ENCODE assay signal across 23 mouse cellular contexts in genomic region chr11:118243627-118244261, GRCm38 (mm10). TPM values are rescaled to one million over a fixed set of nuclear protein-coding genes. Genes with fewer than 3 reads are reported as not detected.
A peak's percentile ranks its signal among the peaks of the same experiment; 100 is the strongest.
DNase-seq lines count a peak whose midpoint lies in the region; ATAC-seq and TF ChIP-seq lines count a peak whose summit lies in the region.
"Had no signal": no experiment of that assay in that cellular context is flagged by ENCODE, and none has a peak within 500 bp of the region (broad histone marks: within the 10 kb centered on the region; RNA-seq: fewer than 3 reads in every experiment).

No protein-coding gene starts in this region.

- ATAC-seq in liver, postnatal 0 days: no peak
- ATAC-seq in inflammation-experienced regulatory T-cells, adult 6 months: no peak
- no peak for ATAC-seq in intestine, postnatal 0 days

- peak overlapping the region; percentile 37 for H3K4me2 ChIP-seq in liver, postnatal 0 days (ENCODE audit: low read depth, low read length)
- no peak overlapping the region for H3K4me2 ChIP-seq in intestine, postnatal 0 days (replicated peaks; ENCODE audit: low read depth)
- H3K4me2 ChIP-seq: forebrain, embryonic 12.5 days; heart, embryonic 13.5 days; hindbrain, embryonic 15.5 days; limb, embryonic 15.5 days; neural tube, embryonic 12.5 days had no signal

- peaks cover 53% of the 10 kb centered on the region for H3K4me1 ChIP-seq in liver, postnatal 0 days (ENCODE audit: insufficient read depth)
- peaks cover 18% of the 10 kb centered on the region for H3K4me1 ChIP-seq in bone marrow, adult 2 months (ENCODE audit: control insufficient read depth, insufficient read depth, low read length)
- peaks cover 66% of the 10 kb centered on the region for H3K4me1 ChIP-seq in limb, embryonic 10.5 days
- H3K4me1 ChIP-seq in intestine, postnatal 0 days (replicated peaks; ENCODE audit: control insufficient read depth, insufficient read depth, low read length): peaks cover 4% of the 10 kb centered on the region; the same call in 1 of the 2 replicates

- H3K27me3 ChIP-seq in liver, postnatal 0 days (ENCODE audit: insufficient read depth, low read length): no peaks in the 10 kb centered on the region
- no peaks in the 10 kb centered on the region for H3K27me3 ChIP-seq in splenic B cell, adult 2 months (ENCODE audit: control insufficient read depth, insufficient read depth, low read length, poor library complexity, severe bottlenecking)
- no peaks in the 10 kb centered on the region for H3K27me3 ChIP-seq in limb, embryonic 10.5 days (ENCODE audit: low read depth, poor library complexity, severe bottlenecking)
- H3K27me3 ChIP-seq in intestine, postnatal 0 days (replicated peaks; ENCODE audit: control insufficient read depth, insufficient read depth, low read length): no peaks in the 10 kb centered on the region
- H3K27me3 ChIP-seq: heart, embryonic 13.5 days; hindbrain, embryonic 15.5 days; limb, embryonic 15.5 days; neural tube, embryonic 12.5 days had no signal

- no peak for TF ChIP-seq CTCF in liver, postnatal 0 days (IDR thresholded peaks at IDR 0.05; ENCODE audit: low read depth)
- TF ChIP-seq CTCF in bone marrow, adult 2 months (IDR thresholded peaks at IDR 0.05; ENCODE audit: control insufficient read depth, insufficient read depth, low read length): no peak
- TF ChIP-seq CTCF in intestine, postnatal 0 days (IDR thresholded peaks at IDR 0.05; ENCODE audit: low read depth): no peak

- no peaks in the 10 kb centered on the region for H3K9me3 ChIP-seq in liver, postnatal 0 days (ENCODE audit: low read length)
- H3K9me3 ChIP-seq in limb, embryonic 10.5 days (replicated peaks): no peaks in the 10 kb centered on the region
- H3K9me3 ChIP-seq in intestine, postnatal 0 days (ENCODE audit: control insufficient read depth): no peaks in the 10 kb centered on the region
- H3K9me3 ChIP-seq: embryonic facial prominence, embryonic 10.5 days; forebrain, embryonic 12.5 days; heart, embryonic 13.5 days; hindbrain, embryonic 15.5 days; limb, embryonic 15.5 days; neural tube, embryonic 12.5 days had no signal

- WGBS in liver, postnatal 0 days (ENCODE audit: insufficient replicate concordance): 54% methylated on average over 6 of the region's 6 CpGs
- WGBS in bone marrow, adult 2 months: 20% methylated on average over 6 of the region's 6 CpGs
- WGBS in limb, embryonic 10.5 days: 89% methylated on average over 6 of the region's 6 CpGs
- WGBS in intestine, postnatal 0 days: 83% methylated on average over 6 of the region's 6 CpGs

- DNase-seq in liver, postnatal 0 days: no peak
- no peak for DNase-seq in liver
- peak; percentile 79 for DNase-seq in B cell, adult 2 months
- DNase-seq in splenic B cell, adult 2 months (ENCODE audit: low read depth, low spot score): peak; percentile 90
- no peak for DNase-seq in limb, embryonic 10.5 days (ENCODE audit: low spot score)
- DNase-seq: adrenal gland, postnatal 36 days; cerebellum, adult 9-10 months; heart, adult 11 months; heart, postnatal 4 days; kidney, adult 11 months; lung, adult 2 months; lung, postnatal 36 days; right cerebral cortex, adult 18-20 months had no signal

- no peak overlapping the region for H3K4me3 ChIP-seq in liver, postnatal 0 days (ENCODE audit: low read depth, low read length)
- H3K4me3 ChIP-seq in bone marrow, adult 2 months (replicated peaks; ENCODE audit: control insufficient read depth, low read depth, low read length): peak overlapping the region; percentile 29
- H3K4me3 ChIP-seq in limb, embryonic 10.5 days: no peak overlapping the region
- no peak overlapping the region for H3K4me3 ChIP-seq in intestine, postnatal 0 days (ENCODE audit: low read depth, low read length)
- H3K4me3 ChIP-seq: embryonic facial prominence, embryonic 10.5 days; forebrain, embryonic 12.5 days; heart, embryonic 13.5 days; hindbrain, embryonic 15.5 days; limb, embryonic 15.5 days; neural tube, embryonic 12.5 days had no signal

- no peak overlapping the region for H3K9ac ChIP-seq in liver, postnatal 0 days (replicated peaks)
- no peak overlapping the region for H3K9ac ChIP-seq in intestine, postnatal 0 days (ENCODE audit: low read depth, low read length)
- H3K9ac ChIP-seq: forebrain, embryonic 12.5 days; heart, embryonic 13.5 days; hindbrain, embryonic 15.5 days; limb, embryonic 15.5 days; neural tube, embryonic 12.5 days had no signal

- H3K27ac ChIP-seq in liver, postnatal 0 days (ENCODE audit: low read depth): peak overlapping the region; percentile 67
- H3K27ac ChIP-seq in bone marrow, adult 2 months (ENCODE audit: control insufficient read depth, insufficient read depth, low read depth, low read length, poor library complexity): peak overlapping the region; percentile 91
- H3K27ac ChIP-seq in limb, embryonic 10.5 days: no peak overlapping the region
- no peak overlapping the region for H3K27ac ChIP-seq in intestine, postnatal 0 days (ENCODE audit: low read depth, low read length)
- H3K27ac ChIP-seq: embryonic facial prominence, embryonic 10.5 days; forebrain, embryonic 12.5 days; heart, embryonic 13.5 days; hindbrain, embryonic 15.5 days; kidney, postnatal 0 days; limb, embryonic 15.5 days; neural tube, embryonic 12.5 days had no signal

- TF ChIP-seq EP300 in liver, postnatal 0 days (IDR thresholded peaks at IDR 0.05; ENCODE audit: low read depth): no peak

- no peaks in the 10 kb centered on the region for H3K36me3 ChIP-seq in liver, postnatal 0 days (replicated peaks; ENCODE audit: insufficient read depth, low read length)
- H3K36me3 ChIP-seq in splenic B cell, adult 2 months (ENCODE audit: control insufficient read depth, insufficient read depth, low read length, poor library complexity, severe bottlenecking): no peaks in the 10 kb centered on the region
- no peaks in the 10 kb centered on the region for H3K36me3 ChIP-seq in limb, embryonic 10.5 days
- H3K36me3 ChIP-seq in intestine, postnatal 0 days (ENCODE audit: control insufficient read depth, insufficient read depth): no peaks in the 10 kb centered on the region
- H3K36me3 ChIP-seq: embryonic facial prominence, embryonic 10.5 days; forebrain, embryonic 12.5 days; heart, embryonic 13.5 days; hindbrain, embryonic 15.5 days; limb, embryonic 15.5 days; neural tube, embryonic 12.5 days had no signal

- no peak for TF ChIP-seq POLR2A in bone marrow, adult 2 months (IDR thresholded peaks at IDR 0.05; ENCODE audit: borderline replicate concordance, control insufficient read depth, low read depth, low read length)

RNA-seq across cellular contexts. Expression of gene Cyth1, which starts 4.6 kb away (rescaled TPM):
- polyA plus RNA-seq in liver, postnatal 0 days (2015; fragmentation: Nextera tagmentation; extraction: Ambion mirVana): 7.0 and 7.9 TPM in 2 replicates
- 19.2 and 28.3 TPM in 2 replicates for polyA plus RNA-seq in bone marrow, adult 2 months (2011; ENCODE audit: insufficient read depth, insufficient read length, low replicate concordance, missing spikeins)
- polyA plus RNA-seq in limb, embryonic 10.5 days (2016; fragmentation: Nextera tagmentation; extraction: Ambion mirVana): 17.9 and 22.6 TPM in 2 replicates
- polyA plus RNA-seq in inflammation-experienced regulatory T-cells, adult 6 months (2017; shearing (Covaris generic)): 10 to 100 TPM; 33.8 to 51.6 (median 41.7) TPM
- polyA plus RNA-seq in intestine, postnatal 0 days (2015; fragmentation: Nextera tagmentation; extraction: Ambion mirVana): 9.5 and 10.9 TPM in 2 replicates

RNA-seq across cellular contexts. Expression of gene Usp36, which starts 46.3 kb away (rescaled TPM):
- polyA plus RNA-seq in liver, postnatal 0 days (2015; fragmentation: Nextera tagmentation; extraction: Ambion mirVana): 3.2 and 3.8 TPM in 2 replicates
- 10.2 and 18.5 TPM in 2 replicates for polyA plus RNA-seq in bone marrow, adult 2 months (2011; ENCODE audit: insufficient read depth, insufficient read length, low replicate concordance, missing spikeins)
- 25.6 and 27.4 TPM in 2 replicates for polyA plus RNA-seq in limb, embryonic 10.5 days (2016; fragmentation: Nextera tagmentation; extraction: Ambion mirVana)
- 10 to 100 TPM; 14.3 to 24.4 (median 22.5) TPM for polyA plus RNA-seq in inflammation-experienced regulatory T-cells, adult 6 months (2017; shearing (Covaris generic))
- polyA plus RNA-seq in intestine, postnatal 0 days (2015; fragmentation: Nextera tagmentation; extraction: Ambion mirVana): 6.0 and 6.1 TPM in 2 replicates

Comparison
In these comparisons a context has a peak if more than half of its experiments do, and no peak if none do; other contexts are left out.
1. DNase-seq: peak in B cell, adult 2 months (2 of 2) and splenic B cell, adult 2 months (single experiment); none in liver, postnatal 0 days (single experiment), liver (single experiment) and limb, embryonic 10.5 days (single experiment).
2. H3K27ac ChIP-seq: peak in liver, postnatal 0 days (single experiment) and bone marrow, adult 2 months (single experiment); none in limb, embryonic 10.5 days (single experiment) and intestine, postnatal 0 days (single experiment).